Mouse (Mus musculus): ENCODE data around the gene Dnah11. TPM values are rescaled to one million over a fixed set of nuclear protein-coding genes. Genes with fewer than 3 reads are reported as not detected.
A peak's percentile ranks its signal among the peaks of the same experiment; 100 is the strongest.

Gene Dnah11
- polyA plus RNA-seq, 1 experiment from 2014 or later = 0.04 TPM

GRCm38 (mm10) chr12:118084806-118085205, 114.0 kb downstream of the Dnah11 start:
- no peak for ATAC-seq (ENCODE audit: insufficient number of reproducible peaks, insufficient read depth, low FRiP score, low TSS enrichment)
- Histone ChIP-seq H3K4me1 (no peaks in the 10 kb centered on the region), H3K4me2 (replicated peaks) (no peak overlapping the region), H3K9me3 (no peaks in the 10 kb centered on the region), H3K4me3 (no peak overlapping the region), H3K9ac (no peak overlapping the region), H3K27ac (no peak overlapping the region), H3K27me3 (no peaks in the 10 kb centered on the region), H3K36me3 (no peaks in the 10 kb centered on the region)
- WGBS = 77% methylated on average over 3 of the region's 3 CpGs

GRCm38 (mm10) chr12:118084134-118084533, 114.7 kb downstream of the Dnah11 start:
- H3K4me1 ChIP-seq = no peaks in the 10 kb centered on the region
- H3K27ac ChIP-seq = no peak overlapping the region
- no peak overlapping the region for H3K9ac ChIP-seq
- no peaks in the 10 kb centered on the region for H3K36me3 ChIP-seq
- no peaks in the 10 kb centered on the region for H3K9me3 ChIP-seq
- 89% methylated on average over 5 of the region's 5 CpGs for WGBS
- H3K4me3 ChIP-seq = no peak overlapping the region
- H3K4me2 ChIP-seq (replicated peaks) = no peak overlapping the region
- ATAC-seq (ENCODE audit: insufficient number of reproducible peaks, insufficient read depth, low FRiP score, low TSS enrichment) = no peak
- H3K27me3 ChIP-seq = no peaks in the 10 kb centered on the region

GRCm38 (mm10) chr12:118080441-118080840, 118.4 kb downstream of the Dnah11 start:
- no peak for ATAC-seq (ENCODE audit: insufficient number of reproducible peaks, insufficient read depth, low FRiP score, low TSS enrichment)
- Histone ChIP-seq H3K9ac (no peak overlapping the region), H3K27me3 (no peaks in the 10 kb centered on the region), H3K4me1 (no peaks in the 10 kb centered on the region), H3K4me2 (replicated peaks) (no peak overlapping the region), H3K36me3 (no peaks in the 10 kb centered on the region), H3K27ac (no peak overlapping the region), H3K9me3 (no peaks in the 10 kb centered on the region), H3K4me3 (no peak overlapping the region)
- 88% methylated on average over 6 of the region's 6 CpGs for WGBS

- no peak for ATAC-seq (ENCODE audit: insufficient number of reproducible peaks, insufficient read depth, low FRiP score, low TSS enrichment)
Observed at GRCm38 (mm10) chr12:118078434-118078989, 120.3 kb downstream of the Dnah11 start.

GRCm38 (mm10) chr12:118076802-118077201, 122.0 kb downstream of the Dnah11 start:
- Histone ChIP-seq H3K27me3 (no peaks in the 10 kb centered on the region), H3K4me3 (no peak overlapping the region), H3K27ac (no peak overlapping the region), H3K36me3 (no peaks in the 10 kb centered on the region), H3K9me3 (no peaks in the 10 kb centered on the region), H3K4me2 (replicated peaks) (no peak overlapping the region), H3K9ac (no peak overlapping the region), H3K4me1 (no peaks in the 10 kb centered on the region)
- 78% methylated on average over 3 of the region's 3 CpGs for WGBS
- no peak for ATAC-seq (ENCODE audit: insufficient number of reproducible peaks, insufficient read depth, low FRiP score, low TSS enrichment)

More at GRCm38 (mm10) chr12:118078434-118078989, 120.3 kb downstream of the Dnah11 start:
- H3K9ac ChIP-seq = no peak overlapping the region
- H3K4me3 ChIP-seq = no peak overlapping the region
- no peaks in the 10 kb centered on the region for H3K36me3 ChIP-seq
- no peaks in the 10 kb centered on the region for H3K27me3 ChIP-seq
- WGBS = 75% methylated on average over 9 of the region's 9 CpGs
- no peak overlapping the region for H3K4me2 ChIP-seq (replicated peaks)
- H3K9me3 ChIP-seq = no peaks in the 10 kb centered on the region
- H3K27ac ChIP-seq = no peak overlapping the region
- H3K4me1 ChIP-seq = no peaks in the 10 kb centered on the region

GRCm38 (mm10) chr12:118072181-118072872, 126.5 kb downstream of the Dnah11 start:
- no peaks in the 10 kb centered on the region for H3K4me1 ChIP-seq
- no peak overlapping the region for H3K4me2 ChIP-seq (replicated peaks)
- no peak overlapping the region for H3K9ac ChIP-seq
- H3K4me3 ChIP-seq = no peak overlapping the region
- no peaks in the 10 kb centered on the region for H3K27me3 ChIP-seq
- no peak overlapping the region for H3K27ac ChIP-seq
- WGBS = 78% methylated on average over 3 of the region's 3 CpGs
- no peaks in the 10 kb centered on the region for H3K9me3 ChIP-seq
- H3K36me3 ChIP-seq = no peaks in the 10 kb centered on the region
- ATAC-seq (ENCODE audit: insufficient number of reproducible peaks, insufficient read depth, low FRiP score, low TSS enrichment) = no peak

- Histone ChIP-seq H3K9me3 (no peaks in the 10 kb centered on the region), H3K36me3 (no peaks in the 10 kb centered on the region), H3K27ac (no peak overlapping the region), H3K9ac (no peak overlapping the region), H3K27me3 (no peaks in the 10 kb centered on the region), H3K4me2 (replicated peaks) (no peak overlapping the region), H3K4me1 (no peaks in the 10 kb centered on the region), H3K4me3 (no peak overlapping the region)
- no peak for ATAC-seq (ENCODE audit: insufficient number of reproducible peaks, insufficient read depth, low FRiP score, low TSS enrichment)
- WGBS = 92% methylated on average over 1 of the region's 1 CpGs
Observed at GRCm38 (mm10) chr12:118071667-118072066, 127.2 kb downstream of the Dnah11 start.

- H3K27ac ChIP-seq = no peak overlapping the region
- 76% methylated on average over 4 of the region's 4 CpGs for WGBS
- no peak for ATAC-seq (ENCODE audit: insufficient number of reproducible peaks, insufficient read depth, low FRiP score, low TSS enrichment)
- H3K4me2 ChIP-seq (replicated peaks) = no peak overlapping the region
- no peaks in the 10 kb centered on the region for H3K9me3 ChIP-seq
- no peaks in the 10 kb centered on the region for H3K4me1 ChIP-seq
- H3K27me3 ChIP-seq = no peaks in the 10 kb centered on the region
- no peaks in the 10 kb centered on the region for H3K36me3 ChIP-seq
- no peak overlapping the region for H3K9ac ChIP-seq
- no peak overlapping the region for H3K4me3 ChIP-seq
Observed at GRCm38 (mm10) chr12:118068785-118069184, 130.1 kb downstream of the Dnah11 start.

GRCm38 (mm10) chr12:118062343-118062742, 136.5 kb downstream of the Dnah11 start:
- Histone ChIP-seq H3K36me3 (no peaks in the 10 kb centered on the region), H3K4me3 (no peak overlapping the region), H3K27ac (no peak overlapping the region), H3K9me3 (no peaks in the 10 kb centered on the region), H3K4me2 (replicated peaks) (no peak overlapping the region), H3K27me3 (no peaks in the 10 kb centered on the region), H3K9ac (no peak overlapping the region), H3K4me1 (no peaks in the 10 kb centered on the region)
- no peak for ATAC-seq (ENCODE audit: insufficient number of reproducible peaks, insufficient read depth, low FRiP score, low TSS enrichment)
- WGBS = 86% methylated on average over 6 of the region's 6 CpGs

GRCm38 (mm10) chr12:118056876-118057275, 142.0 kb downstream of the Dnah11 start:
- Histone ChIP-seq H3K4me2 (replicated peaks) (no peak overlapping the region), H3K4me1 (no peaks in the 10 kb centered on the region), H3K36me3 (no peaks in the 10 kb centered on the region), H3K27me3 (no peaks in the 10 kb centered on the region), H3K27ac (no peak overlapping the region), H3K9ac (no peak overlapping the region), H3K9me3 (no peaks in the 10 kb centered on the region), H3K4me3 (no peak overlapping the region)
- 78% methylated on average over 10 of the region's 10 CpGs for WGBS
- ATAC-seq (ENCODE audit: insufficient number of reproducible peaks, insufficient read depth, low FRiP score, low TSS enrichment) = no peak

GRCm38 (mm10) chr12:118045381-118045780, 153.5 kb downstream of the Dnah11 start:
- H3K27me3 ChIP-seq = no peaks in the 10 kb centered on the region
- no peak overlapping the region for H3K4me3 ChIP-seq
- no peak overlapping the region for H3K4me2 ChIP-seq (replicated peaks)
- no peak overlapping the region for H3K9ac ChIP-seq
- H3K27ac ChIP-seq = no peak overlapping the region
- no peak for ATAC-seq (ENCODE audit: insufficient number of reproducible peaks, insufficient read depth, low FRiP score, low TSS enrichment)
- WGBS = 78% methylated on average over 4 of the region's 4 CpGs
- no peaks in the 10 kb centered on the region for H3K9me3 ChIP-seq
- H3K36me3 ChIP-seq = no peaks in the 10 kb centered on the region
- no peaks in the 10 kb centered on the region for H3K4me1 ChIP-seq

GRCm38 (mm10) chr12:118043130-118043647, 155.7 kb downstream of the Dnah11 start:
- no peak overlapping the region for H3K27ac ChIP-seq
- H3K27me3 ChIP-seq = no peaks in the 10 kb centered on the region
- H3K9me3 ChIP-seq = no peaks in the 10 kb centered on the region
- H3K4me2 ChIP-seq (replicated peaks) = no peak overlapping the region
- peak; percentile 80 for ATAC-seq (ENCODE audit: insufficient number of reproducible peaks, insufficient read depth, low FRiP score, low TSS enrichment)
- H3K36me3 ChIP-seq = no peaks in the 10 kb centered on the region
- H3K9ac ChIP-seq = no peak overlapping the region
- 96% methylated on average over 1 of the region's 1 CpGs for WGBS
- H3K4me1 ChIP-seq = no peaks in the 10 kb centered on the region
- no peak overlapping the region for H3K4me3 ChIP-seq
